29 mouse cellular contexts compared by ENCODE assay signal in genomic region chrX:38308597-38308996, GRCm38 (mm10). TPM values are rescaled to one million over a fixed set of nuclear protein-coding genes. Genes with fewer than 3 reads are reported as not detected.
DNase-seq lines count a peak whose midpoint lies in the region; ATAC-seq and TF ChIP-seq lines count a peak whose summit lies in the region.
"Had no signal": no experiment of that assay in that cellular context is flagged by ENCODE, and none has a peak within 500 bp of the region (broad histone marks: within the 10 kb centered on the region; RNA-seq: fewer than 3 reads in every experiment).

No protein-coding gene starts in this region.

- no peaks in the 10 kb centered on the region for H3K9me3 ChIP-seq in intestine, postnatal 0 days (ENCODE audit: control insufficient read depth)
- H3K9me3 ChIP-seq: embryonic facial prominence, embryonic 12.5 days; forebrain, embryonic 13.5 days; heart, embryonic 10.5 days; hindbrain, embryonic 15.5 days; liver, embryonic 12.5 days; midbrain, embryonic 15.5 days; neural tube, embryonic 12.5 days had no signal

- DNase-seq in liver, adult 2 months (ENCODE audit: extremely low read depth, low read depth, low spot score): peak; percentile 51
- DNase-seq in liver: no peak
- DNase-seq in 3T3-L1 (ENCODE audit: low read depth, low spot score): peak; percentile 22
- DNase-seq in ZHBTc4 (ENCODE audit: low read depth, low spot score): peak; percentile 3
- DNase-seq in gonadal fat pad, adult 2 months (ENCODE audit: low read depth): peak; percentile 57
- DNase-seq in right cerebral cortex, postnatal 14 days: no peak
- DNase-seq: cerebellum, adult 2 months; cerebellum, postnatal 25 days; kidney, postnatal 14 days; lung, postnatal 4 days; retina, postnatal 1 day; thymus, postnatal 25 days had no signal

- no peak for TF ChIP-seq CTCF in liver, adult 2 months (IDR thresholded peaks at IDR 0.05; ENCODE audit: low read depth, low read length)
- TF ChIP-seq CTCF in intestine, postnatal 0 days (IDR thresholded peaks at IDR 0.05; ENCODE audit: low read depth): no peak

- no peaks in the 10 kb centered on the region for H3K36me3 ChIP-seq in liver, adult 2 months (ENCODE audit: control insufficient read depth, insufficient read depth, low read length)
- H3K36me3 ChIP-seq in intestine, postnatal 0 days (ENCODE audit: control insufficient read depth, insufficient read depth): no peaks in the 10 kb centered on the region
- H3K36me3 ChIP-seq: embryonic facial prominence, embryonic 12.5 days; heart, embryonic 10.5 days; hindbrain, embryonic 15.5 days; liver, embryonic 12.5 days; midbrain, embryonic 15.5 days; neural tube, embryonic 12.5 days had no signal

- H3K9ac ChIP-seq in liver, adult 2 months (ENCODE audit: low read depth, low read length): no peak overlapping the region
- H3K9ac ChIP-seq in intestine, postnatal 0 days (ENCODE audit: low read depth, low read length): no peak overlapping the region
- H3K9ac ChIP-seq: embryonic facial prominence, embryonic 12.5 days; forebrain, embryonic 13.5 days; hindbrain, embryonic 15.5 days; liver, embryonic 12.5 days; midbrain, embryonic 15.5 days; neural tube, embryonic 12.5 days had no signal

- H3K4me3 ChIP-seq in liver, adult 2 months (ENCODE audit: insufficient read depth, low read depth, low read length): no peak overlapping the region
- H3K4me3 ChIP-seq in intestine, postnatal 0 days (ENCODE audit: low read depth, low read length): no peak overlapping the region
- H3K4me3 ChIP-seq: embryonic facial prominence, embryonic 12.5 days; forebrain, embryonic 13.5 days; heart, embryonic 10.5 days; hindbrain, embryonic 15.5 days; liver, embryonic 12.5 days; midbrain, embryonic 15.5 days; neural tube, embryonic 12.5 days had no signal

- TF ChIP-seq POLR2A in liver, adult 2 months (IDR thresholded peaks at IDR 0.05; ENCODE audit: extremely low read depth, insufficient read depth, low read length): no peak

- H3K4me1 ChIP-seq in liver, adult 2 months (ENCODE audit: control insufficient read depth, insufficient read depth, low read length): no peaks in the 10 kb centered on the region
- no peaks in the 10 kb centered on the region for H3K4me1 ChIP-seq in intestine, postnatal 0 days (replicated peaks; ENCODE audit: control insufficient read depth, insufficient read depth, low read length)
- H3K4me1 ChIP-seq: embryonic facial prominence, embryonic 12.5 days; heart, embryonic 10.5 days; liver, embryonic 12.5 days; neural tube, embryonic 12.5 days had no signal

- WGBS in liver, adult 2 months: 71% methylated on average over 4 of the region's 4 CpGs
- WGBS in intestine, postnatal 0 days: 64% methylated on average over 4 of the region's 4 CpGs

- H3K27me3 ChIP-seq in liver, adult 2 months (ENCODE audit: control insufficient read depth, insufficient read depth, low read length): no peaks in the 10 kb centered on the region
- H3K27me3 ChIP-seq in intestine, postnatal 0 days (replicated peaks; ENCODE audit: control insufficient read depth, insufficient read depth, low read length): no peaks in the 10 kb centered on the region
- H3K27me3 ChIP-seq: embryonic facial prominence, embryonic 12.5 days; forebrain, embryonic 13.5 days; hindbrain, embryonic 15.5 days; liver, embryonic 12.5 days; midbrain, embryonic 15.5 days; neural tube, embryonic 12.5 days had no signal

- H3K4me2 ChIP-seq in intestine, postnatal 0 days (replicated peaks; ENCODE audit: low read depth): no peak overlapping the region
- H3K4me2 ChIP-seq: embryonic facial prominence, embryonic 12.5 days; forebrain, embryonic 13.5 days; hindbrain, embryonic 15.5 days; liver, embryonic 12.5 days; midbrain, embryonic 15.5 days; neural tube, embryonic 12.5 days had no signal

- no peaks in the 10 kb centered on the region for H3K79me2 ChIP-seq in liver, adult 2 months (ENCODE audit: control insufficient read depth, insufficient read depth, low read length)

- ATAC-seq in intestine, postnatal 0 days: no peak
- ATAC-seq: forebrain, embryonic 13.5 days; liver, embryonic 12.5 days; midbrain, embryonic 15.5 days had no signal

- no peak overlapping the region for H3K27ac ChIP-seq in liver, adult 2 months (replicated peaks; ENCODE audit: insufficient read depth, low read depth, low read length)
- no peak overlapping the region for H3K27ac ChIP-seq in intestine, postnatal 0 days (ENCODE audit: low read depth, low read length)
- H3K27ac ChIP-seq: embryonic facial prominence, embryonic 12.5 days; forebrain, embryonic 13.5 days; heart, embryonic 10.5 days; hindbrain, embryonic 15.5 days; liver, embryonic 12.5 days; midbrain, embryonic 15.5 days; neural tube, embryonic 12.5 days had no signal

RNA-seq across cellular contexts. Expression of gene Atp1b4, which starts 7.4 kb away (rescaled TPM):
- not detected in 2 replicates for total RNA-seq in liver, adult 2 months (2014; rRNA removed)
- not detected in 2 replicates for polyA plus RNA-seq in liver, adult 2 months (2012; rRNA removed)
- polyA plus RNA-seq in gonadal fat pad, adult 2 months (2012; rRNA removed): not detected in 2 replicates
- polyA plus RNA-seq in intestine, postnatal 0 days (2015; fragmentation: Nextera tagmentation; extraction: Ambion mirVana): not detected in 2 replicates
- total RNA-seq: hematopoietic stem cell, adult 5-6 weeks; layer of hippocampus, adult 18-20 months; layer of hippocampus, postnatal 25 days; left cerebral cortex, postnatal 10 days; megakaryocyte-erythroid progenitor cell, adult 5-6 weeks had no signal
- polyA plus RNA-seq: cerebellum, adult 2 months; forebrain, embryonic 13.5 days; heart, embryonic 10.5 days; hindbrain, embryonic 15.5 days; intestine, embryonic 14.5 days; limb, embryonic 11.5 days; liver, embryonic 12.5 days; midbrain, embryonic 15.5 days; spleen, adult 2 months; stomach, embryonic 14.5 days had no signal

RNA-seq across cellular contexts. Expression of gene Tmem255a, which starts 56.4 kb away (rescaled TPM):
- total RNA-seq in liver, adult 2 months (2014; rRNA removed): under 0.01 and 0.20 TPM in 2 replicates
- polyA plus RNA-seq in liver, adult 2 months (2012; rRNA removed): not detected in 2 replicates
- polyA plus RNA-seq in gonadal fat pad, adult 2 months (2012; rRNA removed): 3.5 and 4.1 TPM in 2 replicates
- 7.6 and 8.7 TPM in 2 replicates for polyA plus RNA-seq in intestine, postnatal 0 days (2015; fragmentation: Nextera tagmentation; extraction: Ambion mirVana)
- total RNA-seq: hematopoietic stem cell, adult 5-6 weeks had no signal

Comparison
In these comparisons a context has a peak if more than half of its experiments do, and no peak if none do; other contexts are left out.
1. DNase-seq: peak in liver, adult 2 months (single experiment), 3T3-L1 (single experiment), ZHBTc4 (single experiment) and gonadal fat pad, adult 2 months (single experiment); none in liver (single experiment) and right cerebral cortex, postnatal 14 days (single experiment).